Mouse (Mus musculus) liver, embryonic 16.5 days (tissue): ENCODE measurements around the gene Chd9. TPM values are rescaled to one million over a fixed set of nuclear protein-coding genes. Genes with fewer than 3 reads are reported as not detected.

ENCODE experiments used
- ATAC-seq: fragments of 200-750 bp; cut with Nextera tagmentation; 2 replicates; pipeline ENCODE4 v1.8.0; 2017; ENCODE audit warnings: low read depth, mild to moderate bottlenecking, moderate number of reproducible peaks, moderate library complexity
- H3K27ac ChIP-seq: fragments of 300-500 bp; sonication (generic); 2 replicates; pipeline ENCODE4 v1.5.1; 2014; ENCODE audit warnings: mild to moderate bottlenecking, low read length
- H3K27me3 ChIP-seq: fragments of 300-500 bp; sonication (generic); 2 replicates; pipeline ENCODE4 v1.6.1; 2014; ENCODE audit warnings: low read depth, low read length, mixed read lengths; ENCODE audit not compliant: control insufficient read depth, insufficient read depth
- H3K36me3 ChIP-seq: fragments of 300-500 bp; sonication (generic); 2 replicates; pipeline ENCODE4 v1.6.1; 2014; ENCODE audit warnings: mild to moderate bottlenecking; ENCODE audit not compliant: control insufficient read depth, insufficient read depth
- H3K4me1 ChIP-seq: fragments of 300-500 bp; sonication (generic); 2 replicates; pipeline ENCODE4 v1.6.1; 2014; ENCODE audit warnings: low read depth, low read length, mixed read lengths; ENCODE audit not compliant: control insufficient read depth
- H3K4me2 ChIP-seq: fragments of 300-500 bp; sonication (generic); 2 replicates; pipeline ENCODE4 v1.6.1; 2014; ENCODE audit warnings: low read depth, low read length, mixed read lengths
- H3K4me3 ChIP-seq: fragments of 300-500 bp; sonication (generic); 2 replicates; pipeline ENCODE4 v1.5.1; 2014; ENCODE audit warnings: low read depth, mild to moderate bottlenecking, low read length
- H3K9ac ChIP-seq: fragments of 300-500 bp; sonication (generic); 2 replicates; pipeline ENCODE4 v1.6.1; 2014; ENCODE audit warnings: low read depth, low read length
- H3K9me3 ChIP-seq: fragments of 300-500 bp; sonication (generic); replicated peaks from 2 replicates; pipeline ENCODE4 v1.6.1; 2016; ENCODE audit warnings: low read length; ENCODE audit not compliant: control insufficient read depth
- WGBS: fragments of 180-500 bp; shearing (Covaris S2); extraction: QIAGEN DNeasy Blood & Tissue Kit; methylation state at CpG from one replicate; pipeline ENCODE4 v1.1.7; 2014; ENCODE audit not compliant: insufficient replicate concordance; 5-methylcytosine and 5-hydroxymethylcytosine counted together
- polyA plus RNA-seq: library from polyadenylated mRNA; unstranded; fragments of >200 nt; fragmentation: Nextera tagmentation; extraction: Ambion mirVana; gene quantifications from 2 replicates; pipeline ENCODE4 v1.2.1, GENCODE M21; 2015

Chd9 gene
- 14.6 and 18.5 TPM in 2 replicates for polyA plus RNA-seq

DNA sequence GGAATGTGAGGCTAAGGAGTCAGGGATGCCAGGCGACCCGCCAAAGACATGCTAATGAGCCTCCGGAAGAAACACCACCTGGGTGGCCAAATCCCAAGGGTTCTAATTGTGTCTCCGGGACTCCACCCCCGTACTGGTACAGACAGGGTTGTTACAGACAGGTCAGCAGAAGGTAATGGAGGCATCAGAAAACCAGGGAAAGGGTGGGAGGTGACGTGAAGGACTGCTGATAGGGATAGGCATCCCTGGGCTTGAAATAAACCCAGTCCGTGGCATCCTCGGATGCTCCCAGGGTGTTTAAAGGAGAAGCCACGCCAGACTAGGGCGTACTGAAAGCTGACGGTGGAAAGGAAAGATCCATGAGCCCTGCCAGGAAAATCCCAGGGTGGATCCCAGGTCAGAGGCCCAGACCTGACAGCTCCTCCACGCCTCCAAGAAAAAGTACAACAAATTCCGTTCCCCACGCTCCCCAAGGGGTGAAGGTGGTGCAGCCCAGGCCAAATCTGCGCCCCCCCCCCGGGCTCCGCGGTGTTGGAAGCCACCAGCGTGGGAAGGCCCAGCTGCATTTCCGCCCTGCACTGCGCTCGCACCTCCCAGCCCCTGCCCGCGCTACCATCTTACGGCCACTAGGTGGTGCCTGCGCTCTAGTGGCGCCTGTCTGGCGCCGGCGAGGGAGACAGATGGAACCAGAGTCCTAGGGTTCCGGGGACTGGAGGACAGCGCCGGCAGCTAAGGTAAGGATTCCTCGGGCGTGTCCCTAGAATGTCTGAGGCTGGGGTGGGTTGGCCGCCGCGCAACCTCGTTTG is at the start of gene Chd9:
TSS of gene Chd9 (plus strand) at position 172 of the 806 bp plus-strand sequence.
- peak; percentile 85 for ATAC-seq
- Histone ChIP-seq H3K9me3 (no peaks in the 10 kb centered on the region), H3K4me1 (peaks cover 11% of the 10 kb centered on the region), H3K36me3 (no peaks in the 10 kb centered on the region), H3K4me3 (peak within 1 kb of the TSS; percentile 61), H3K27ac (no peak within 1 kb of the TSS), H3K4me2 (peak within 1 kb of the TSS; percentile 60), H3K27me3 (no peaks in the 10 kb centered on the region), H3K9ac (peak within 1 kb of the TSS; percentile 23)
- WGBS = 7% methylated on average over 39 of the region's 39 CpGs

DNA sequence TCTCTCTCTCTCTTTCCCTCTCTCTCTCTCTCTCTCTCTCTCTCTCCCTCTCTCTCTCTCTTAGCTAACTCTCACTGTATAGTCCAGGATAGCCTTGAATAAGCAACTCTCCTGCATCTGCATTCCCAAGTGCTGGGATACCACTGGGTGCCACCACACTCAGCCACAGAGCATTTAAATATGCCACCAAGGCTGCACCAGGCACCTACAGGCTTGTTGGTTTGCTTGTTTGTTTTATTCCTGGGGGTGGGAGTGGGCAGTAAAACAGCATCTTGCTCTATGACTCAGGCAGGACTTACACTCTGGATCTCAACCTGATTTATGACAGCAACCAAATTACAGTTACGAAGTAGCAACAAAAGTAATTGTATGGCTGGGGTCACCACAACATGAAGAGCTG is 36.5 kb upstream of the Chd9 start:
- H3K4me1 ChIP-seq = no peaks in the 10 kb centered on the region
- H3K36me3 ChIP-seq = no peaks in the 10 kb centered on the region
- H3K4me3 ChIP-seq = no peak overlapping the region
- no peaks in the 10 kb centered on the region for H3K27me3 ChIP-seq
- H3K4me2 ChIP-seq = no peak overlapping the region
- no peak overlapping the region for H3K9ac ChIP-seq
- WGBS = 57% methylated on average over 1 of the region's 1 CpGs
- ATAC-seq = no peak
- H3K27ac ChIP-seq = no peak overlapping the region
- no peaks in the 10 kb centered on the region for H3K9me3 ChIP-seq

GRCm38 (mm10) chr8:90793710-90794109 is 34.4 kb upstream of the Chd9 start:
- no peak overlapping the region for H3K4me3 ChIP-seq
- no peak for ATAC-seq
- no peaks in the 10 kb centered on the region for H3K27me3 ChIP-seq
- H3K4me2 ChIP-seq = no peak overlapping the region
- H3K9ac ChIP-seq = no peak overlapping the region
- no peaks in the 10 kb centered on the region for H3K36me3 ChIP-seq
- H3K4me1 ChIP-seq = no peaks in the 10 kb centered on the region
- H3K27ac ChIP-seq = no peak overlapping the region
- H3K9me3 ChIP-seq = no peaks in the 10 kb centered on the region
- 1% methylated on average over 3 of the region's 3 CpGs for WGBS

DNA sequence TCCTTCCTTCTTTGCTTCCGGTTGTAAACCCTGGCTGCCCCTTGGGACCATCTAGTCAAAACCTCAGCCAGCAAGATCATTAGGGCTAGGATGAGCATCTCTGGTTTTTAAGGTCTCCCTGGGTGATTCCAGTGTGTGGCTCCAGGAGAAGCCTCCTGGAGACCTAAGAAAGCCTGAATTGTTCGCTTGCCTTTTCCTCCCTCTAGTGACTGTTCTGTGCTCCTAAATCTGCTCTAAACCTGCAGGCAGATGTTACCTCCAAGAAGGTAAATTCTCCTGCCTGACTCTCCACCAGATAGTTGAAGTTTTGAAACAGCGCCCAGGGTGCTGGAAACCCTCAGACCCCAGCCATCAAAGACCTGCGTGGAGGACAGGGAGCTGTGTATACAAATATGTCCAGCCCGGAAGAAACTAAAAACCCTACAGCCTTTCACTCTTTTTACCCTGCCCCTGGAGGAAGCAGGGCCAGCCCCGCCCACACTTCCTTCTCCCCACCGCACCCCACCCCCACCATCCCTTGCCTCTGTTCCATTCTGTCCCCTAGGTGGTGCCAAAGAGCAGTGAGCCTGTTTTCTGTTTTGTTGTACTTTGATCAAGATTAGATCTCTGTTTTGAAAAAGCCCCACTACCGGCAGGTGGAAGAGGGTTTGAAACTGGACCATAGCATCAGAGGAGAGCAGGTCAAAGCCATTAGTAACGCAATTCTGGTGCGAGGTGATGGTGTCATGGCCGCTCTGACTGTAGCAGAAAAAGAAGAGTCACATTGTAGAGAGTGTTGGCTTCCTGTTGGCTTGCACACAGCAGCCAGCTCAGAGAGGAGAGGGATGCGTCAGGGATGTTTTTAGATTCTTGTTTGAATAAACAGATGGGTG is 32.9 kb upstream of the Chd9 start:
- H3K27ac ChIP-seq = no peak overlapping the region
- H3K9ac ChIP-seq = no peak overlapping the region
- no peaks in the 10 kb centered on the region for H3K36me3 ChIP-seq
- 7% methylated on average over 12 of the region's 12 CpGs for WGBS
- H3K9me3 ChIP-seq = no peaks in the 10 kb centered on the region
- peak overlapping the region; percentile 24; the same call in 1 of the 2 replicates for H3K4me3 ChIP-seq
- H3K4me1 ChIP-seq = no peaks in the 10 kb centered on the region
- peak overlapping the region; percentile 25 for H3K4me2 ChIP-seq
- no peaks in the 10 kb centered on the region for H3K27me3 ChIP-seq
- peak; percentile 48 for ATAC-seq

DNA sequence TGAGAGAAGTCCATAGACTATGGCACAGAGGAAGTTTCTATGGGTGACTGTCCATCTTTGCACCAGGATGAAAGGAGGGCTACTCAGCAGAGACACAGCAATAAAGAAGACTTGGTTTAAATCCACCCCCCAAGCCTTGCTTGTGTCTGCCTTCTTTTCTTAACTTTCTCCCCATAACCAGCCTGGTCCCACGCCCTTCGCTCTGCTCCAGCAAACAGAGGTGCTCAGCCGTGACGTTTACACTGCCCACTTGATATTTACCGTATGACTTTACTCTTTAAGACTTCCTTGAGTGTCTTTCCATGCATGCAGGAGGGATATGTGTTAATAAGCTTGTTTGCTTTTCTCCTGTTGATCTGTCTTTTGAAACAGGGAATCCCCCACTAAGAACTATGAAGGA is 28.7 kb upstream of the Chd9 start:
- ATAC-seq = no peak
- H3K4me2 ChIP-seq = no peak overlapping the region
- no peak overlapping the region for H3K27ac ChIP-seq
- H3K9ac ChIP-seq = no peak overlapping the region
- H3K27me3 ChIP-seq = no peaks in the 10 kb centered on the region
- H3K9me3 ChIP-seq = no peaks in the 10 kb centered on the region
- no peak overlapping the region for H3K4me3 ChIP-seq
- no peaks in the 10 kb centered on the region for H3K4me1 ChIP-seq
- no peaks in the 10 kb centered on the region for H3K36me3 ChIP-seq
- WGBS = 63% methylated on average over 5 of the region's 5 CpGs

- no peak overlapping the region for H3K4me2 ChIP-seq
- H3K4me1 ChIP-seq = no peaks in the 10 kb centered on the region
- H3K9ac ChIP-seq = no peak overlapping the region
- ATAC-seq = no peak
- H3K9me3 ChIP-seq = no peaks in the 10 kb centered on the region
- no peaks in the 10 kb centered on the region for H3K27me3 ChIP-seq
- no peak overlapping the region for H3K27ac ChIP-seq
- no peak overlapping the region for H3K4me3 ChIP-seq
- H3K36me3 ChIP-seq = no peaks in the 10 kb centered on the region
- 73% methylated on average over 10 of the region's 10 CpGs for WGBS
Observed at GRCm38 (mm10) chr8:90813602-90814320, 14.4 kb upstream of the Chd9 start.

DNA sequence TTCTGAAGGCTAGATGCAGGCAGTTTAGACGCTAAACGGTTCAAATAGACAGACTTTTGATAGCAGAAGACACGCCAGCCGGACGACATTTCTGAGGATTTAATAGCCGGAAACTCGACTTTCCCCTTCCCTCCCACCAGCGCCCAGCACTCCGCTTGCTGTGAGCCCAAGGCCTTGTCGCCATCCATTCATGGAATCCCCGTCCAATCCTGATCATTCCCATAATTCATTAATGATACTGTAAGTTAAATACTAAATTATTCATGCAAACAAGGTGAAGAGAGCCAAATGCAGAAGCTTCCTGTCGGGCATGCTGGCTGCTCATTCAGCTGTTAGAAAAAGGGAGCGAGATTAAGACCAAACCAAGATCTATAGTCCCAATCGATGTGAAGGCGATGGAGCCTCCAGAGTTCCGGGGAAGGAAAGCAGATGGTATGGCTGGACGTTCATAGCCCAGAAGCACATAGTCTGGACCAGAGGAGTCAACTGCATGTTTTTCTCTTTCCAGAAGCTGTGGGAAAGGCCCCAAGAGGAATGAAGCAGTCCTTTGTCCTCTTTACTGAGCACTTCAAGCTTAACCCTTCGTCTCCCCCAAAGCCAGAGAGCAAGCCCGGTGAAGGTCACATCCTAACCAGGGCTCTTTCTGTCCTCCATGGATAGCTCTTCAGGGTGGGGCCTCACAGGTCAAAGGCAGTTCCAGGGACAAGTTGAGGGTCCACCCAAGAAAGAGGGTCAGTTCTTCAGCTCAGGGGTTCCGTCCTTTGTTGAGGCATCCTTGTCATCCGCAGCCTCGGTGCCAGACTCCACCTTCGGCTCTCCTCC is 11.9 kb upstream of the Chd9 start:
- Histone ChIP-seq H3K4me3 (no peak overlapping the region), H3K27me3 (no peaks in the 10 kb centered on the region), H3K9ac (no peak overlapping the region), H3K4me2 (no peak overlapping the region), H3K9me3 (no peaks in the 10 kb centered on the region), H3K36me3 (no peaks in the 10 kb centered on the region), H3K27ac (no peak overlapping the region), H3K4me1 (no peaks in the 10 kb centered on the region)
- WGBS = 75% methylated on average over 23 of the region's 23 CpGs
- ATAC-seq = no peak

- no peak within 1 kb of the TSS for H3K4me2 ChIP-seq
- no peaks in the 10 kb centered on the region for H3K4me1 ChIP-seq
- no peaks in the 10 kb centered on the region for H3K36me3 ChIP-seq
- ATAC-seq = no peak
- no peak within 1 kb of the TSS for H3K4me3 ChIP-seq
- H3K9me3 ChIP-seq = no peaks in the 10 kb centered on the region
- H3K9ac ChIP-seq = no peak within 1 kb of the TSS
- no peaks in the 10 kb centered on the region for H3K27me3 ChIP-seq
- no peak within 1 kb of the TSS for H3K27ac ChIP-seq
- 56% methylated on average over 2 of the region's 2 CpGs for WGBS
Observed at GRCm38 (mm10) chr8:90817293-90817692, 10.9 kb upstream of the Chd9 start, which contains the start of gene Gm19935. Gene Gm19935, minus strand, starts transcription at chr8:90817393.
